Mouse (Mus musculus) bone marrow macrophage, adult 2 months (primary cell): Measurements from ENCODE around the gene Wdfy1. TPM values are rescaled to one million over a fixed set of nuclear protein-coding genes. Genes with fewer than 3 reads are reported as not detected.
A peak's percentile ranks its signal among the peaks of the same experiment; 100 is the strongest.

Source experiments
- H3K27ac ChIP-seq: 2 replicates; pipeline ENCODE4 v1.5.1; 2012; ENCODE audit warnings: low read depth, low read length; ENCODE audit not compliant: insufficient read depth
- H3K4me1 ChIP-seq: 2 replicates; pipeline ENCODE4 v1.6.1; 2012; ENCODE audit warnings: low read length; ENCODE audit not compliant: control insufficient read depth, insufficient read depth
- H3K4me3 ChIP-seq: 2 replicates; pipeline ENCODE4 v1.5.1; 2012; ENCODE audit warnings: mild to moderate bottlenecking, low read length, moderate library complexity; ENCODE audit not compliant: insufficient read depth
- CTCF ChIP-seq: IDR thresholded peaks from 2 replicates; pipeline ENCODE4 v1.5.1; 2012; ENCODE audit warnings: low read depth, mild to moderate bottlenecking, low read length, moderate library complexity
- POLR2A ChIP-seq: IDR thresholded peaks from 2 replicates; pipeline ENCODE4 v1.6.1; 2012; ENCODE audit warnings: mild to moderate bottlenecking, low read depth, low read length, borderline replicate concordance
- polyA plus RNA-seq: library from polyadenylated mRNA; stranded (reverse); fragments of >200 nt; gene quantifications from 2 replicates; pipeline ENCODE4 v1.2.4, GENCODE M21; 2012; ENCODE audit not compliant: missing spikeins, insufficient read depth, insufficient read length

Wdfy1 gene
- polyA plus RNA-seq, 1 experiment, result 20.0 TPM

DNA sequence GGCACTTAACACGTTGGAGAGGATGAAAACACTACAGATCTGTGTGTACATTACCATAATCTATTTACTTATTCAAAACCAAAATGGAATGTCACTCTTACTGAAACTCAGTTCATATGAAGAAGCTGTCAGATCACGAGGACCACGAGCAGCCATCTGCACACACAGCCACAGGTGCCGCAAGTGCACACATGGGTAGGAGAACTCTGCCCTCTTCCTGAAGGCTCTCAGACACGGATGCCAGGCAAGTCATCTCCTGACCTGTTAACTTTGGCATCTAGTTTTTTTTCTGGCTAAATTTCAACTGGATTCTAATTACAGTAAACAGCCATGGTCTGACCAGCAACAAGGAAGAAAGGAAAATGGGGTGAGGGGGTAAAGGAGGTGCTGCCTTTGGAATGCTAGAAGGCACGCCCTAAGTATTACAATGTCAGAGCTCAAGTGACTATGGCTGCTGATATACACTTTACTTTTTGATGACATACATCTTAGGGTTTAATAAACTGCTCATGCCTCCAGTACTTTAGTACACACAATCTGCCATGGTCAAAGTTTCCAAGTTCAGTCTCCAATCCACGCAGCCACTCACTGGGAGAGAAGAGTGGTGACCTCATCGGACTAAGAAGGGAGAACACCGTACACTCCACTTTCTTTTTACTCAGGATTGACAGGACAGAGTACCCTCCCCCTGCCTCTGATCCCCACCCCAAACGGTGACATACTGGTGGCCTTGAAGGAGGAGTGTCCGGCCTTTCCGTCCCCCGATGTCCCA lies 61.6 kb downstream of the Wdfy1 start:
- TF ChIP-seq POLR2A, result no peak
- TF ChIP-seq CTCF, result no peak
- Histone ChIP-seq H3K4me3 (no peak overlapping the region), H3K27ac (no peak overlapping the region), H3K4me1 (peaks cover 17% of the 10 kb centered on the region)

DNA sequence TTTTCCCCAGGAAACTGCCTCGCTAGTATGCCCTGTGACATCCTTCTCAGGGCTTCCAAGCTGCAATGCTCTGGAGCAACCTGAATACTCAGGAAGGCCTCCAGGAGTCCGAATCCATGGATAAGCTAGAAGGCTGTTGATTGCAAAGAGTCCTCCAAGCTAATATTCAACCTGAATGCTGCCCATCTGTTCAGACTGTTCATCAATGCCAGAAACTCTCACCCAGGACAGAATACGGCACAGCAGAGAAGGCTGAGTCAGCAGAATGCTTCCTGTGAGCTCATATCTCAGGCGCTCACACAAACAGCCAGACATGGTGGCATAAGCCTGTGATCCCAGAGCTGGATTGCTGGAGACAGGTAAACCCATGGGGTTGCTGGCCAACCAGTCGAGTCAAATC lies 62.9 kb downstream of the Wdfy1 start:
- TF ChIP-seq POLR2A, result no peak
- TF ChIP-seq CTCF, result no peak
- no peak overlapping the region for H3K4me3 ChIP-seq
- no peak overlapping the region for H3K27ac ChIP-seq
- peaks cover 17% of the 10 kb centered on the region for H3K4me1 ChIP-seq

DNA sequence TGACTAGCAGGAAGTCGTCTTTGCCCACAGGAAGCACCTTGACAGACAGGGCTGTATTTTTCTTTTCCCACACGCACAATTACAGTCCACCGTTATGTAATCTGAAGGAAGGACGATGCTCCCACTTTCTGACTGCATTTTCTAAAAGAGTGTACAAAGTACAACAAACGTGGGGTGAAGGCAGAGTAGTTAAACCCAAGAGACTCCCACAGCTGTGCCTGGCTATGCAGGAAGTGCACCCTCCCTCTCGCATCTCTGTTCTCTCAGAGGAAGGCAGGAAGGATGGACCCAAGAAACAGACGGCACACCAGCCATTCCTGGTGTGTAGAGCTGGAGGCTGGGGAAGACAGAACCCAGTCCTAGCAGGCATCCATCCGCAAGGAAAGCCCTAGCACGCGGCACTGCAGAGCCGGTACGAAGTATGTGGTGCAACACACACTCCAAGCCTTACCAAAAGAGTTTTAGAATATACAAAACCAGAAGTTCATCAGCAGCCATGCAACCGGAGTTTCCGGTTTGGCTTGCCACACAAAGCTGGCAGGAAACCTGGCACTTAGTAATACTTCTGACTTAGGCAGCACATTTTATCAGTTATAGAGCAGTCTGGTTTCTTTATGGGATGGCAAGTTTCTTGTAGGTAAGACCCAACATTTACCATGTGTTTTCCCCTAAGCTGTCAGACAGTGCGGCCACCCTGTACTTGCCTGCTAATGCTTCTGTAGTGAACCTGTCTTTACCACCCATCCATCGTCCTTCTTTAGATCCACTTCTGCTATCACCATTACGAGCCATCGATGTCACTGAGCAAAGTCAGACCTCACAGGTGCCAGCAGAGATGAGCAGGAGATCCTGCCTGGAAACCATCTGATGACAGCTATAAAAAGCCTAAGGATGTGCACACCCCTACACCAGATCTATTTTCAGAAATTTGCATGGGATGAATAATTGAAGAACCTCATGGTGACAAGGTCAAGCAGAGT lies 64.5 kb downstream of the Wdfy1 start:
- no peak for TF ChIP-seq CTCF
- TF ChIP-seq POLR2A, result no peak
- Histone ChIP-seq H3K4me1 (peaks cover 17% of the 10 kb centered on the region), H3K4me3 (peak overlapping the region; percentile 41), H3K27ac (peak overlapping the region; percentile 82)

DNA sequence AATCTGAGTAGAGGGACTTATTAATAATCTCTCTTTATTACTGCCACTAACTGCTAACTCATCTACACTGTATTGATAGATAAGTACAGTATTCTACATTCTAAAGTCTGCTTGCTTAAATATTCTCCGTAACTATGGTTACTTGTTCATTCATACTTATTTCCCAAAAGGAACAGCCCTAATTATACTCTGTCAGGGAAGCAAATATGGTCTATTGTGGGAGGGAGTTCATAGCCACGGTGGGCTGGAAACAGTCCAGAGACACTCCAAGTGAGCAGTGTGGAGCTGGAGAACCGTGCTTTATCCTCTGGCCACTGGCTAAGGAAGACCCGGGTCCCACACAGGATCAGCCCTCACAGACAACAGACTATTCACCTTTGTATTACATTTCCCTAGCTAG lies 65.3 kb downstream of the Wdfy1 start:
- Histone ChIP-seq H3K4me1 (peaks cover 17% of the 10 kb centered on the region), H3K4me3 (no peak overlapping the region), H3K27ac (peak overlapping the region; percentile 82)
- TF ChIP-seq POLR2A, result no peak
- TF ChIP-seq CTCF, result no peak

DNA sequence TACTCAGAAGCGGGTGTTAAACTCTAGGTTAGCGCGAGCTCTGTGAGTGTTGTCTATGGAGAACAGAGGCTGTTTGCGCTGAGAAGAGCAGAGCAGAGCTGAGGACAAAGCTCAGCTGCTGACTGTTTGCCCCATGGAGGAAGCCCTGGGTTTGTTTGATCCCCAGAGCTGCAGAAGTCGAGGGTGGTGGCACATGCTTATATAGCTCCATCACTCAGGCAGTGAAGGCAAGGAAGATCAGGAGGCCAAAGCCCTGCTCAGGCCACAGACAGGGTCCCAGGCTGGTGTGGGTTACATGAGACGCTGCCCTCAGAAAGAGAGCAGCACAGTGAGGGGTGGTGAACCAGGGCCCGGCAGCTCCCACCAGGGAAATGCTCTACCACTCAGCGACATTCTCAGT lies 65.7 kb downstream of the Wdfy1 start:
- H3K27ac ChIP-seq, result no peak overlapping the region
- no peak overlapping the region for H3K4me3 ChIP-seq
- peaks cover 17% of the 10 kb centered on the region for H3K4me1 ChIP-seq
- TF ChIP-seq CTCF (no peak), POLR2A (no peak)

DNA sequence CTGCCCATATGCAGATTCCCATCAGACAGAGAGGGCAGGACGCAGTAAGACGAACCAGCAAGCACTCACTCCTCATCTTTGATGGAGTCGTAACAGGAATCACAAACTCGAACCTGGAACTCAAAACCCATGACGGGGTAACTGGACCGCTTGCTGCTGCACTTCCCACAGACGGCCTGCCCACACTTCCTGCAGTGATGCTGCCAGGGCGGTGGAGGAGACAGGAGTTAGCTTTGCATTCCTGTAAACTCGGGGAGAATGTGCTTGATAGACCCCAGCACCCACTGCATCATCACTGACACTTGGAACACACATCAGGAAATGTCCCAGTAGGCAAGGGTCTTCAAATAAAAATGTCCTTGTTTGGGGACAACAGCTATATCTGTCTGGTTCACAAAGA lies 68.6 kb downstream of the Wdfy1 start:
- H3K4me1 ChIP-seq, result peaks cover 17% of the 10 kb centered on the region
- H3K4me3 ChIP-seq, result no peak overlapping the region
- no peak overlapping the region for H3K27ac ChIP-seq
- TF ChIP-seq POLR2A, result no peak
- TF ChIP-seq CTCF, result no peak

DNA sequence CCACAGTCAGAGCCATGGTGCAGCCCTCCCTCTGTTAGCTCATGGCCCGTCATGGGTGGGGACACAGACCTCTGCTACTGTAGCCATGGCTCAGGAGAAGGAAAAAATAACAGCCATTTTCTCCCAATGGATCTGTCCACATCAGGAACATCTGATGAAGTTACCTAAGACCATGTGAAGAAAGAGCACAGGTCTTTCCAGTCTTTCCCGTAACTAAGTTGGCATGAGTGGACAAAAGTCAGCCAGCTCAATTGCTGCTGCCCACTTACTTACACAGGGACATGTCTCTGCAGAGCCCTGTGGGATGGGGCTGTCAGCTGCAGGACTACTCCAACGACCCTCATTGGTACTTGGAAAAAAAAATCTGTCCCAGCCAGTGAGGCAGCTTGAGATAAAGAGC lies 69.2 kb downstream of the Wdfy1 start:
- peaks cover 11% of the 10 kb centered on the region for H3K4me1 ChIP-seq
- no peak overlapping the region for H3K27ac ChIP-seq
- TF ChIP-seq POLR2A, result no peak
- no peak for TF ChIP-seq CTCF
- no peak overlapping the region for H3K4me3 ChIP-seq

DNA sequence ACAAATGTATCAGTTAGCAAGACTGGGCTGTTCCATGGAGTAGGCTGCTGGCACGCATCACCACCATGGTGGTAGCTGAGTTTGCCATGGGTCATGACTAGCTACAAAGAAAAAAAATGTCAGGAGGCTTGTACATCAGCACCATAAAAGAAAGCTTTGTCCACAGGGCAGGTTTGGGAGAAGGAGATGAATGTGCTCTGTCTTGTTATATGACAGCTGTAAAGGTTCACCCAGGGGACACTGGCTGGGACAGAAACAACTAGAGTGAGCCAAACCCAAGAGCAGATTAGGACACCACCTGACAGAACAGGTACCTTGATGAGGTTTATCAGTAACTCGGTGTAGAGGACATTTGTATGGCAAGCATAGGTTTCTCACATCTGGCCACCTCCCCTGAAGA lies 71.3 kb downstream of the Wdfy1 start:
- Histone ChIP-seq H3K4me3 (no peak overlapping the region), H3K4me1 (no peaks in the 10 kb centered on the region), H3K27ac (no peak overlapping the region)
- no peak for TF ChIP-seq POLR2A
- no peak for TF ChIP-seq CTCF

DNA sequence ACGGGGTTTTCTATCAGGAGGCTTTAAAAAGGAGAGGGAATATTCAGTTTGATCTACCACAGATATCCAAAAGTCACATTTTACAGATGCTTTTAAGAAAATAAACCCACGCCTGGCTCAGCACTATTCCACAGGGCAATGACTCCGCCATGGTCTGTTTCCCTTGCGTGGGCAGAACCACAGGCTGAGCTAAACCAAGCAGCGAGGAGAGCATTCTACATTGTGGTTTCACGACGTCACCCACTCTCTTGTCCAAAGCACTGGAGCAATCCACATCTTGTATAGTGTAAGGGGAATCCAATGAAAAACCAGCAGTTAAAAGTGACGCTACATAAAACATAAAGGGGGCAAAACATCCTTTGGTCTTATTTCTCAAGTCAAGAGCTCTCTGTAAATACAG lies 72.4 kb downstream of the Wdfy1 start:
- Histone ChIP-seq H3K27ac (no peak overlapping the region), H3K4me3 (no peak overlapping the region), H3K4me1 (no peaks in the 10 kb centered on the region)
- TF ChIP-seq POLR2A, result no peak
- TF ChIP-seq CTCF, result no peak

DNA sequence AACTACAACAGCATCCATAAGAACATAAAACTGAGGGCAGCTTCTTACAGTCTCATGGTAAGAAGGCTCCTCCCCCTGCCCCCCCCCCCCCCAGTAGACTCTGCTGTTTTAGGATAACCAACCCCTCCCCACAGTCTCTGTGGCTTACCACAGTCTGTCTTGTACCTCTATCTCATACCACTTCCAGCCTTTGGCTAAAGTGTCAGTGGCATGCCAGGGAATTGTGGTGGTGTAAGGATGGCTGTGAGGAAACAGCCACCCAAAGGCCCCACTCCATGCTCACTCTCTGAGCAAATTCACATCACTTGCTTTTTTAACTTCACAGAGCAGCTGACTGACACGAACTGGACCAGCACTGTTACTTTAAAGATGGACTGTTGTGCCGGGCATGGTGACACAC lies 77.4 kb downstream of the Wdfy1 start:
- TF ChIP-seq POLR2A, result no peak
- TF ChIP-seq CTCF, result no peak

More for the DNA sequence above, 77.4 kb downstream of the Wdfy1 start:
- no peak overlapping the region for H3K4me3 ChIP-seq
- no peak overlapping the region for H3K27ac ChIP-seq
- no peaks in the 10 kb centered on the region for H3K4me1 ChIP-seq
